Mouse (Mus musculus) B cell, adult 2 months (primary cell): ENCODE data around the gene Zdhhc17.

ENCODE experiments used
- DNase-seq, 2 experiments: peaks; one replicate each; pipeline ENCODE4 v3.0.0; 2022

Zdhhc17 gene

DNA sequence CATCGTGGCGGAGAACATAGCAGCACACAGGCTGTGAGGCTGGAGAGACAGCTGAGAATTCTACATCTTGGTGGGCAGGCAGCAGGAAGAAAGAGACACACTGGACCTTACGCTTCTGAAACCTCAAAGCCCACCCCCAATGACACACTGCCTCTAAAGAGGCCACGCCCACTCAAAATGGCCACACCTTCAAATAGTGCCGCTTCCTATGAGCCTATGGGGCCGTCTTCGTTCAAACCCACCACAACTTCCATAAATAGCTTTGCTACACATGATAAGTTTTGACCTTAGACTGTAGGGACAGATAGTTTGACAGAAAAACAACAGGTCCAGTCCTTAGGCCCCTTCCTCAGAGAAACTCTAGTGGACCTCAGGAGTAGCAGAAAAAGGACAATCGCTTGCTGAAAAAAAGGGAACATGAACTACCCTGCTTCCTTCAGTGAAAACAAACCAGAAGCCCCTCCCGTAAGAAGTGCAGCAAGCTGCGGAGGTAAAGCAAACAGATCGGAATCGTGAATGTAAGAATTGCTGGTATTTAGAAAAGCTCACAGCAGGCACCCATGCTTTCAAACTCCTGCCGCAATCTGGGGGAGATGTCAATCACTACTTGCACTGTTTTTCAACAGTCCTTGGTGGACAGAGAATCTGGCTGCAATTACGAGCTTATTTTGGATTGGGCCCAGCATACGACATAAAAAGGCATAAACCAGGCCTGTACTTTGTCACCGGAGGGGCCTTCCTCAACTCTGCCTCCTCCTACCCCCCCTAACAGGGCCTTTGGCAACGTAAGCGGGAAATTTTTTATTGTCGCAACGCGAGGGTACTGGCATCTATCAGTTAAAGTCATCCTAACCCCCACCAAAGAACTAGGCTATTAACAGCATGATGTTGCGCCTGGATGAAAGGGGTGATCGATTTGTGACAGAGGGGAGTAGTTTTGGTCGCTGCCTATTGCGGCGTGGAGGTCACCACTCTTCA is 91.2 kb downstream of the Zdhhc17 start:
- DNase-seq: peak; percentile 76 to 77

DNA sequence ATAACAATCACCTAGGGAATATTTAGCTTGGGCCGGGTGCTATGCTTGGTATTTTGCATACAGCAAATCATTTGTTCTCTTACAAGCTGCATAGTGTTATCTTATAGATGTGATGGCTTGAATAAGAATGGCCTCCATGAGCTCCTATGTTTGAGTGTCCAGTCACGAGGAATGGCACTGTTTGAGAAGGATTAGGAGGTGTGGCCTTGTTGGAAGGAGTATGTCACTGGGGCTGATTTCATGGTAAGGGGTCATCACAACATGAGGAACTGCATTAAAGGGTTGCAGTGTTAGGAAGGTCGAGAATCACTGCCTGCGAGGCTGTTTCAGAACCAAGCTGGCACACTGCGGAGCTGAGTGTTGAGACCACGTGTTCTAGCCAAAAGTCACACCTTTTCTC is 92.4 kb downstream of the Zdhhc17 start:
- DNase-seq: no peak

DNA sequence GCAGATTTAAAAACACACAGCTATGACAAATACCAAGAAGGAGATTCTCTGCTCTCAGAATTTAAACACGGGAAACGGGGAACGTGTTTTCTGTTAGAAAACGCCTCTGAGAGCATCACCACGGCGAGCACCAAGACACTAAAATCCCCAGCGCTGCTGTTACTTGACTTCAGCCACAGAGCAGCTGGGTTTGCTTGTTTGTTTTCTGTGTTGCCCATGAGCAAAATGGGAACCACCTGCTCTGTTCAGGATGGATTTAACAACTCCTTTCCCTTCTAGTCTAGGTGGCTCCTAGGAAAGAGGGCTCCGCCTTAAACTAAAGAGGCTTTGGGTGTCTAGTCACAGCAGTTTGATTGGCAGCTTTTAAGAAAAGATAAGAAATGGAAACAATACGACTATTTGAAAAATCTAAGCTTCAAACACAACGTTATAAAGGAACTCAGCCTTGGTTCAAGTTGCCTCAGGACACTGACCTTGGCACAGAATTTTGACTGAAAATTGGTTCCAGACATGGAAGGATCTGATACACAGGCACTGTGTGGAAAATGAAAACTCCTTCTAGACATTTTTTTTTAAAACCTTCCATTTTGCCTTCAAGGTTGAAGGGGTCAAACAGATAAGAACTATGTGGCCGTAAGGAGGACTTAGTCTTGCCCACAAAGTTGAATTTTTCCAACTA is 93.1 kb downstream of the Zdhhc17 start:
- DNase-seq: no peak

DNA sequence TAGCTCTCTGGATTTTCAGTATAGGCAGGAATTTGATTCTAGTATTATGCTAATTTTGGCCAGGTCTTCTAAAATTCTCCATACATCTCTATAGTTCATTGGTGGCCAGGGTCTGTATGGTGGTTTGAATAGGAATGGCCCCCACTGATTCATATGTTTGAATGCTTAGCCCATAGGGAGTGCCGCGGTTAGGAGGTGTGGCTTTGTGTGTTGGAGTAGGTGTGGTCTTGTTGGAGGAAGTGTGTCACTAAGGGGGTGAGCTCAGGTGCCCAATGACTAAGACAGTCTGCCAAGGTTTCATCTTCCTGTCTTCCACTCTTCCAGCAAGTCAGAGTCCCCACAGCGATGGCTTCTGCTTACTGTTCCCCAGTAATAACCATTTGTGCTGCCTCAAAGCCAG is 106.1 kb downstream of the Zdhhc17 start:
- DNase-seq: no peak

DNA sequence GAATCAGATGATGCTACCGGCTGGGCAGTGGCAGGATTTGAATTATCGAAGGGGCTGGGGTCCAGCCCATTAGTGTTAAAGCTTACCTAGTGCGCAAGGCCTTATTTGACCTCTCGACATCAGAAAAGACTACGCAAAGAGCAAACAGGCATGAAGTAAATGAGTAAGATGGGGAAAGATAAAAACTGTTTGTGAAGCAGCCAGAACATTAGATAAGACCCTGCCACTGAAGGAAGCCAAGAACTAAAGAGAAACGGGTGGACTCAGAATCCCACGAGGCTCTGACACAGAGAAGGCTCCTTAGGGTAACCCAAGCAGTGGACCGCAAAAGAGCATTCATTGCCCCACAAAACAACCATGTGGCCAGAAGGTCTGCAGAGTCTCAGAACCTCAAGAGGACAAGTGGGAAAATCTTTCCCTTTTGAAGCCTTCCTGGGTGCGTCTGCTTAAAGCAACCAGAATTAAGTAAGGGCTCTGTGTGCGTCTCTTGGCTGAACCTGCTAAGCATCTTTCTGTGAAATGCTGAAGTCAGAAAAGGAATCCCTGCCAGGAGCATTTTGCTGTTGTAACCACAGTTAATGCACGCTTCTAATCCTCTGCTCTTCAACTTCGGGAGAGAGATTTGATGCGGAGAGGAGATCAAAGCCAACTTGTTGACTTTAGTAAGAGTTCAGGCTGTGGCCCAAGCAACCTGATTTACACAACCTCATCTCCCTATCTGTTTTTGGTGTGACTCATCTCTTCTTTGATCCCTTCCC is 110.0 kb downstream of the Zdhhc17 start:
- DNase-seq: no peak
